Mouse (Mus musculus): ENCODE measurements around the gene Gcc1. TPM values are rescaled to one million over a fixed set of nuclear protein-coding genes. Genes with fewer than 3 reads are reported as not detected.
A peak's percentile ranks its signal among the peaks of the same experiment; 100 is the strongest.

Gcc1 gene
- total and polyA plus RNA-seq, 2 experiments from 2014 or later: 4.2 to 6.4 TPM

DNA sequence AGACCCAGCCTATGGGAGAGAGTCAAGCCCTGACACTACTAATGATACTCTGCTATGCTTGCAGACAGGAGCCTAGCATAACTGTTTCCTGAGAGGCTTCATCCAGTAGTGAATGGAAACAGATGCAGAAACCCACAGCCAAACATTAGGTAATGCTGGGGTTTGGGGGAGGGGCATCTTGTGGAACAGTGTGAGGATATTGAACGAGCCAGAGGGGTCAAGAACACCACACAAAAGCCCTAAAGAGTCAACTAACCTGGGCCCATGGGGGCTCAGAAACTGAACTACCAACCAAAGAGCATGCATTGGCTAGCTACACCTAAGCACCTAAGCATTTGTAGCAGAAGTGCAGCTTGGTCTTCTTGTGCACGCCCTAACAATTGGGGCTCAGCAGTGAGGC lies 17.0 kb downstream of the Gcc1 start:
- ATAC-seq (ENCODE audit: insufficient read depth, low read depth) (no peak), DNase-seq (ENCODE audit: low spot score) (no peak)
- H3K27me3 ChIP-seq (ENCODE audit: control insufficient read depth, insufficient read depth, low read length): no peaks in the 10 kb centered on the region
- WGBS: 69% methylated on average over 2 of the region's 2 CpGs
- H3K4me3 ChIP-seq (ENCODE audit: low read depth, low read length): no peak overlapping the region
- TF ChIP-seq EP300 (IDR thresholded peaks at IDR 0.05; ENCODE audit: low read depth) (no peak), CTCF (IDR thresholded peaks at IDR 0.05; ENCODE audit: low read depth) (no peak)
- H3K4me2 ChIP-seq (ENCODE audit: low read depth, low read length): no peak overlapping the region
- no peak overlapping the region for H3K9ac ChIP-seq (replicated peaks; ENCODE audit: low read depth, low read length)
- H3K4me1 ChIP-seq (ENCODE audit: control insufficient read depth, insufficient read depth): no peaks in the 10 kb centered on the region
- H3K36me3 ChIP-seq (replicated peaks; ENCODE audit: control insufficient read depth, insufficient read depth, low read length): peaks cover 10% of the 10 kb centered on the region
- no peak overlapping the region for H3K27ac ChIP-seq (ENCODE audit: low read depth)
- H3K9me3 ChIP-seq (replicated peaks; ENCODE audit: control insufficient read depth, low read length): no peaks in the 10 kb centered on the region

DNA sequence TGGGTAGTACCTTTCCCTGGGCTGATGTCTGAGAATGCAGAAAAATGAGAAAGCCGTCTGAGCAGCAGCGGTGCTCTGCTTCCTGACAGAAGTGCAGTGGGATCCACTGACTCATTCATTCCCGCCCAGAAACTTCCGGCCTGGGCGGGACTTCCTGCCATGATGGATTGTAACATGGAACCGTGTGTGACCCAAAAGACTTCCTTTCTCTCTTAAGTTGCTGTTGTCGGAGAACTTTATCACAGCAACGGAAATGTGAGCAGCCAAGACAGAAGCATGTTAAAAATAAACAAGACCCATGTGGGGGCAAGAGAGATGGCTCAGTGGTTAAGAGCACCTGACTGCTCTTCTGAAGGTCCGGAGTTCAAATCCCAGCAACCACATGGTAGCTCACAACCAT lies 18.1 kb downstream of the Gcc1 start:
- Histone ChIP-seq H3K27me3 (ENCODE audit: control insufficient read depth, insufficient read depth, low read length) (no peaks in the 10 kb centered on the region), H3K27ac (ENCODE audit: low read depth) (no peak overlapping the region), H3K9me3 (replicated peaks; ENCODE audit: control insufficient read depth, low read length) (no peaks in the 10 kb centered on the region), H3K4me1 (ENCODE audit: control insufficient read depth, insufficient read depth) (no peaks in the 10 kb centered on the region), H3K9ac (replicated peaks; ENCODE audit: low read depth, low read length) (no peak overlapping the region), H3K36me3 (replicated peaks; ENCODE audit: control insufficient read depth, insufficient read depth, low read length) (peaks cover under 1% of the 10 kb centered on the region), H3K4me3 (ENCODE audit: low read depth, low read length) (no peak overlapping the region), H3K4me2 (ENCODE audit: low read depth, low read length) (no peak overlapping the region)
- TF ChIP-seq EP300 (IDR thresholded peaks at IDR 0.05; ENCODE audit: low read depth) (no peak), CTCF (IDR thresholded peaks at IDR 0.05; ENCODE audit: low read depth) (no peak)
- peak; percentile 58 for ATAC-seq (ENCODE audit: insufficient read depth, low read depth)
- DNase-seq (ENCODE audit: low spot score): peak; percentile 50
- WGBS: 59% methylated on average over 9 of the region's 9 CpGs

DNA sequence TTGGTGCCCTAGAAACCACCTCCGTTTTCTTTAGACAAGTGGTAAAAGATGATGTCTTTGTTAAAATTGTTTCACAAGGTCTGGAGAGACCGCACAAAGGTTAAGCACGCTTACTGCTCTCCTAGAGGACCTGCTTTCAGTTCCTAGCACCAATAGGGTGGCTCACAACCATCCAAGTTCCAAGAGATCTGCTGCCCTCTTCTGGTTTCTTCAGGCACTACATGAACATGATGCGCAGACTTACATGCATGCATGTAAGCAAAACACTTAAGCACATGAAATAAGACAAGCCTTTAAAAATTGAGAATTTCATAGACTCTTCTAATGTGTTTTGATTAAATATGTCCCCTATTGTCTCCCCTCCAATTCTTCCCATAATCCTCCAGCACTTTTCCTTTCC lies 28.4 kb downstream of the Gcc1 start:
- Histone ChIP-seq H3K27me3 (ENCODE audit: control insufficient read depth, insufficient read depth, low read length) (peaks cover 30% of the 10 kb centered on the region), H3K9me3 (replicated peaks; ENCODE audit: control insufficient read depth, low read length) (peaks cover 14% of the 10 kb centered on the region; the same call in 1 of the 2 replicates), H3K4me3 (ENCODE audit: low read depth, low read length) (no peak overlapping the region), H3K4me1 (ENCODE audit: control insufficient read depth, insufficient read depth) (no peaks in the 10 kb centered on the region), H3K36me3 (replicated peaks; ENCODE audit: control insufficient read depth, insufficient read depth, low read length) (no peaks in the 10 kb centered on the region), H3K4me2 (ENCODE audit: low read depth, low read length) (no peak overlapping the region), H3K27ac (ENCODE audit: low read depth) (no peak overlapping the region), H3K9ac (replicated peaks; ENCODE audit: low read depth, low read length) (no peak overlapping the region)
- no peak for ATAC-seq (ENCODE audit: insufficient read depth, low read depth)
- DNase-seq (ENCODE audit: low spot score): no peak
- WGBS: 86% methylated on average over 4 of the region's 4 CpGs
- no peak for TF ChIP-seq EP300 (IDR thresholded peaks at IDR 0.05; ENCODE audit: low read depth)

DNA sequence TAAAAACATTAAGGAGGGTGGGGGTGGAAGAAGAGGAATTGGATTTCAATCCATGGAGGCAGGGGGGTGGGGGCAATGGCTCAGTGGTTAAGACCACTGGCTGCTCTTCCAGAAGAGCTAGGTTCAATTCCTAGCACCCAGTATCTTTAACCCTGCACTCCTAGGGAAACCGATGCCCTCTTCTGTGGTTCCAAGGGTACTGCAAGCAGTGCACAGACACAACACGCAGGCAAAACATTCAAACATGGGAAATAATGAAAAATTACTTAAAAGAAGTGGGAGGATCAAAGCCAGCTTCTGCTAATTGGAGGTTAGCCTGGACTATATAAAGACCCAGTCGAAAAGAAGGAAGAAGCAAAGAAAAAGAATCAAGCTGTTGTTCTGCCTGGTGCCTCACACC lies 29.5 kb downstream of the Gcc1 start:
- Histone ChIP-seq H3K27ac (ENCODE audit: low read depth) (no peak overlapping the region), H3K9me3 (replicated peaks; ENCODE audit: control insufficient read depth, low read length) (0 out of 2 replicates have a peak, but pooled peaks cover 6% of the 10 kb centered on the region), H3K36me3 (replicated peaks; ENCODE audit: control insufficient read depth, insufficient read depth, low read length) (no peaks in the 10 kb centered on the region), H3K4me3 (ENCODE audit: low read depth, low read length) (no peak overlapping the region), H3K4me1 (ENCODE audit: control insufficient read depth, insufficient read depth) (no peaks in the 10 kb centered on the region), H3K9ac (replicated peaks; ENCODE audit: low read depth, low read length) (no peak overlapping the region), H3K27me3 (ENCODE audit: control insufficient read depth, insufficient read depth, low read length) (peaks cover 30% of the 10 kb centered on the region), H3K4me2 (ENCODE audit: low read depth, low read length) (no peak overlapping the region)
- WGBS: 86% methylated on average over 3 of the region's 3 CpGs
- DNase-seq (ENCODE audit: low spot score) (no peak), ATAC-seq (ENCODE audit: insufficient read depth, low read depth) (no peak)
- TF ChIP-seq EP300 (IDR thresholded peaks at IDR 0.05; ENCODE audit: low read depth) (no peak), CTCF (IDR thresholded peaks at IDR 0.05; ENCODE audit: low read depth) (no peak)

DNA sequence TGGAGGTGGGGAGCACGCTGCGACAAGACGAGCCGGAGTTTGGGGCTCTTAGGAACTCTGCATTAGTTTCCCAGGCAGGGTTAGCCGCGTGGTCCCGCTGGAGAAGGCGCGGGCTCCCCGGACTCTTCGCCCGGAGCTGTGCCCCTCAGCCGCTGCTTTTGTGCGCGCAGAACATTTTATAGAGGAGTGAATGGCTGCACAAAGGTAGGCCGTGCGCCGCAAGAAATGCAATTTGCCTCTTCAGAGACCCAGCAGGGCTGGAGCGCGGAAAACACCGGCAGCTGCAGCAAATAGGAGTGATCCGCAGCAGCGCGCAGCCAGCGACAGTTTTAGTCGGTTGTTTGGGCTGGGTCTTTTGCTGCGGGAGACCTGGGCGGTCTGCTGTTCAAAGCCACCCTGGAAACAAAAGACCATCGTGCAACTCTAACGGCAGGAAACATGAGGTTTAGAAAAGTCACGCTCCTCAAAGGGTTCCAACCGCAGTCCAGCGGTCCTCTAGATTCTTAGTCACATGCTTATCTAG lies 30.4 kb downstream of the Gcc1 start, which contains the start of gene Zfp800:
Zfp800 (minus strand) TSS at position 325 of the 523 bp plus-strand sequence.
- H3K27ac ChIP-seq (ENCODE audit: low read depth): no peak within 1 kb of the TSS
- no peak within 1 kb of the TSS for H3K9ac ChIP-seq (replicated peaks; ENCODE audit: low read depth, low read length)
- H3K9me3 ChIP-seq (replicated peaks; ENCODE audit: control insufficient read depth, low read length): 0 out of 2 replicates have a peak, but pooled peaks cover 6% of the 10 kb centered on the region
- H3K4me2 ChIP-seq (ENCODE audit: low read depth, low read length): peak within 1 kb of the TSS; percentile 76
- no peaks in the 10 kb centered on the region for H3K36me3 ChIP-seq (replicated peaks; ENCODE audit: control insufficient read depth, insufficient read depth, low read length)
- H3K27me3 ChIP-seq (ENCODE audit: control insufficient read depth, insufficient read depth, low read length): peaks cover 30% of the 10 kb centered on the region
- 2% methylated on average over 33 of the region's 33 CpGs for WGBS
- no peaks in the 10 kb centered on the region for H3K4me1 ChIP-seq (ENCODE audit: control insufficient read depth, insufficient read depth)
- no peak for TF ChIP-seq CTCF (IDR thresholded peaks at IDR 0.05; ENCODE audit: low read depth)
- no peak for TF ChIP-seq EP300 (IDR thresholded peaks at IDR 0.05; ENCODE audit: low read depth)
- DNase-seq (ENCODE audit: low spot score): no peak
- peak within 1 kb of the TSS; percentile 44 for H3K4me3 ChIP-seq (ENCODE audit: low read depth, low read length)
- ATAC-seq (ENCODE audit: insufficient read depth, low read depth): no peak

DNA sequence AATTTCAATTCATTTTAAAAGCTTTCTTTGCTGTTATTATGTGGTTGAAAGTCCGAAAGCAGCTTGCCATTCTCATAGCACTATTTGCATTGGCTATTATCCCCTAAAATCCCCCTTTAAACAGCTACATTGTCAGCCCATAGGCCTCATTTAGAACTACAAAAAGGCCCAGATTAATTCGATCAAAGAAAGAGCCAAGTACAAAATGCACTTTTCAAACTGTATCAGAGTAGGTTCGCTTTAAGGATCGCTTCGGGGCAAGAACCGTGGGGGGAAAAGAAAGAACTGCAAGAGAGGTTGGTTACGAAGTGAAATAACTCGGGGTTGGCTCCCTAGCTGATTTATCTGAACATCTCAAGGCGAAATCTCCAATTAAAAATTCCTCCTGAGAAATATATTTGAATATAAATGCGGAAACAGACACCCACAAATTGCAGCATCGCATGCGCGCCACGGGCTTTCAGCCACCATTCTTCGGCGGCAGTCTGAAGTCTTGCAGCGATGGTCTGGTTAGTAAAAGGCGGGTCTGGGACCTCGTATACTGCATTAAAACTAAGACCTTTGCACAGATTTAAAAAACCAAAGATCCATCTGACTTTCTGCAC lies 31.2 kb downstream of the Gcc1 start:
- peak overlapping the region; percentile 76 for H3K4me2 ChIP-seq (ENCODE audit: low read depth, low read length)
- WGBS: 7% methylated on average over 19 of the region's 19 CpGs
- H3K27me3 ChIP-seq (ENCODE audit: control insufficient read depth, insufficient read depth, low read length): peaks cover 30% of the 10 kb centered on the region
- peak overlapping the region; percentile 44 for H3K4me3 ChIP-seq (ENCODE audit: low read depth, low read length)
- H3K36me3 ChIP-seq (replicated peaks; ENCODE audit: control insufficient read depth, insufficient read depth, low read length): no peaks in the 10 kb centered on the region
- DNase-seq (ENCODE audit: low spot score) (no peak), ATAC-seq (ENCODE audit: insufficient read depth, low read depth) (no peak)
- no peaks in the 10 kb centered on the region for H3K4me1 ChIP-seq (ENCODE audit: control insufficient read depth, insufficient read depth)
- no peak overlapping the region for H3K9ac ChIP-seq (replicated peaks; ENCODE audit: low read depth, low read length)
- 0 out of 2 replicates have a peak, but pooled peaks cover 6% of the 10 kb centered on the region for H3K9me3 ChIP-seq (replicated peaks; ENCODE audit: control insufficient read depth, low read length)
- no peak overlapping the region for H3K27ac ChIP-seq (ENCODE audit: low read depth)
- TF ChIP-seq CTCF (IDR thresholded peaks at IDR 0.05; ENCODE audit: low read depth) (no peak), EP300 (IDR thresholded peaks at IDR 0.05; ENCODE audit: low read depth) (no peak)

Measured in heart, postnatal 0 days (tissue).